Mouse (Mus musculus) cerebellum, adult 8-10 months (tissue): ENCODE measurements at regions not wholly inside any gene's neighbourhood (a gene's known extent, or its start where the extent isn't known, plus 50 kb on each side); places are given as distances from the start of the nearest gene placed in this dataset.

Experiments
- DNase-seq: peaks from one replicate; pipeline ENCODE4 v3.0.0; 2022

DNA sequence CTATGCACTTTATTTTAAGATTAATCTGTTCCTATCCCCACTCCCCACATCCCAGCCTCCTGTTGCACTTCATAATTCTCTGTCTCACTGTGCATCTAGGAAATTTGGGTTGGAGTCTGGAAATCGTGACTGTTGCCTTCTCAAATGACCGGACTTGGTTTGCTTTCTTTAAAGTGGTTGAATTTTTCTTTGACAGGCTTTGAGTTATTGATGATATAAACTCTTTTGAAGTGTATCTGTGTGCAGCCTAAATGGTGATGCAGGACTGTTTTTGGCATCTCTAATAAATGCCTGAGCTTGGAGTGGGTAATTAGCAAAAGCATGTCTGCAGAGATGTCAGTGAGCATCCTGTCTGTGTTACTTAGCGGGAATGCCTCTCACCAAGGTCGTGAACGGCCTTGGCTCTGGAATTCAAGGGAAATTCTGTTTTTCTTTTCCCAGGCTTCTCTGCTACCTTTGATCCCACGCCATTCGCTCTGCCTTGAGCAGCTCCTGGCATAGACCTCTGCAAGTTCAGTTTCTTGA is 292.8 kb upstream of the Igfbp3 start:
- DNase-seq = no peak

DNA sequence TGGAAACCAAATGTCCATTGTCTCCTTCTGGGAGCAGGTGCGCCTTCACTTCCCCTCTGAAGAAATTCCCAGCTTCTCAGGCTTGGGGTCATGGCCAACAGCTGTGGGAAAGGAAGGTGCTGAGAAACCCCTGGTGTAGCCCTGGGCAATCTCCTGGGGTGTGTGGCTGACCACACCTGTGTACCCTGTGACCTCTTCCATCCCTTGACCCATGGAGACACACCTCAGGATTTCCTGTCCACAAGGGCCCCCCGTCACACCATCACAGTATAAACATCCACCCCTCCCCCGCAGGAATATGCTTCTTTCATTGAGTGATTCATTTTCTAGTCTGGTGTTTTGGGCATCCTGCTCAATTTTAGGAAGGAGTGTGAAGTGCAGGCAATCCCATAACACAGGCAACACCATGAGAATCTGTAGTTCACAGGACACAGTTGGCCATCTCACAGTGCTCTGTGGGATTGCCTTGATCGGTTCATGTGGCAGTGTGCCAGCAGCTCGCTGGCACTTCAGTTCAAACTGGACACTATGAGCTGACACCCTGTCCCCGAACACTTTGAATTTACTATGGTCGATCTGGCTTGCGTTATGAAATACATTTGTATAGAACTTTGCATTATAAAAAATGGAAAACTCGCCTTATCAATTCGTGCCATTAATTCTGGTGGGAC is 291.1 kb upstream of the Igfbp3 start:
- no peak for DNase-seq

DNA sequence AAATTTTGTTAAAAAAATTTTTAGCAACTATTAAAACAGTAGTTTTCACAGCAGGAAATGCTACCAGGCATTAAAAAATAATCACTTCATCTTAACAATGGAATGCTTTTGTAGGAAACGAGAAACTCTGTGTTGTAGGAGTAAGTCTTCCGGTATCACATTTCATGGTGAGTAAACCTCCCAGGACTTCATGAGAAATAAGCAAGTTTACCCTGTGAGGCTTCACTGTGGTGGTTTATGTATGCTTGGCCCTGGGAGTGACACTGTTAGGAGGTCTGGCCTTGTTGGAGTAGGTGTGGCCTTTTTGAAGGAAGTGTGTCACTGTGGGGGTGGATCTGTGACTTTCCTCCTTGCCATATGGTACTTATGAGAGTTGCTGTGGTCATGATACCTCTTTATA is 289.0 kb upstream of the Igfbp3 start:
- DNase-seq = no peak

GRCm38 (mm10) chr11:7502045-7502444 is 288.3 kb upstream of the Igfbp3 start:
- no peak for DNase-seq

GRCm38 (mm10) chr11:7497803-7498202 is 284.1 kb upstream of the Igfbp3 start:
- no peak for DNase-seq

- DNase-seq = no peak
Measured at GRCm38 (mm10) chr11:7473832-7474545, 260.3 kb upstream of the Igfbp3 start.

DNA sequence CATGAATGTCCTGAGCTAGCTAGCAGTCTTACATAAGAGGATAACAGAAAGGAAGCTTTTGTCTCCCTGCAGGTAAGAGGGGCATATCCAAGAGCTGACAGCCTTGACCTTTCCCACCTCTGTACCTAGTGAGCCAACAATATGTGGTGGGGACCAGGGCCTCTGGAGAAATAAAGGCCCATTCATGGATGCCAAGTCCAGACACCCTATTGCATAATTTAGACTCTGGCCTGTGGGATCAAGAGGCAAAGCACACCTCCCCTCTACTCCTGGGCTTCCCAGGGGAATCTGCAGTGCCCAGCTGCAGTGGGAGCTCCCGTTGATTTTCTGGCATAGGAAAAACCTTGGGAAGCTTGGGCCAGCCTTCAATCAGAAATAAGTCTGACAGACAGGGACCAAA is 251.8 kb upstream of the Igfbp3 start:
- no peak for DNase-seq

DNA sequence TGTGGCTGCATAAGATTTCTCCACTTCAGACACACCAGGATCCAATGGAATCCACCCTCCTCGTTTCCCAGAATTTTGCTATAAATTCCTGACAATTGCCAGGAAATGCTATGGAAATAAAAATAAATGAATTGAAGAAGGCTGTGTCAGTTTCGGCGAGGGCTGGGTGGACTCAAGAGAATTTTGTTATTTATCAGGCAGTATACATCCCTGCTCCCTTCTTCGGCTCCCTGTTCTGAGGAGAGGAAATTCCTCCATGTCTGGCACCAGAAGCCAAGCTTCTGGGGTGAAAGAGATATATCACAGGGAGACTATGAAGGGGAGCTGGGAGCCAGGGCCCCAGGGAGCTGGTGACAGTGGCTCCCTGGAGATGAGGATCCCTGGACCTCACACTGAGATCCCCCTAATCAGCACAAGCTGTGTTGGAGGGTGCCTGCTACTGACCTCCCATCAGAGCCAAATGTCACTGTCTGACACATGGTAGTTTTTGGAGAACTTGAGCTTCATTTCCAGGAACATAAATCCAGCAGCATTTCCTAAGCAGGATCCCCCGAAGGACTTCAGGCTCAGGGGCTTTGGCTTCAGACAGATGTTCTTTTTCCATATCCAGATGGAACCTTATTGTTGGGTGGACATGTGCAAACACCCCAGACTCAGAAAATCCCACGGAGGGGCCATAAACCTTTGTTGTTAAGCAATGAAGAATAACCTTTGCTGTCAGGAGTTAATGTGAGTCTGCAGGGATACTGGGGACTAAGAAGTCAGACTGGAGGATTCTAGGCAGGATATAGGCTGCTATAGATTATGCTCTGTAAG is 248.4 kb upstream of the Igfbp3 start:
- no peak for DNase-seq

- DNase-seq = no peak
Measured at GRCm38 (mm10) chr11:7451756-7452155, 238.0 kb upstream of the Igfbp3 start.

DNA sequence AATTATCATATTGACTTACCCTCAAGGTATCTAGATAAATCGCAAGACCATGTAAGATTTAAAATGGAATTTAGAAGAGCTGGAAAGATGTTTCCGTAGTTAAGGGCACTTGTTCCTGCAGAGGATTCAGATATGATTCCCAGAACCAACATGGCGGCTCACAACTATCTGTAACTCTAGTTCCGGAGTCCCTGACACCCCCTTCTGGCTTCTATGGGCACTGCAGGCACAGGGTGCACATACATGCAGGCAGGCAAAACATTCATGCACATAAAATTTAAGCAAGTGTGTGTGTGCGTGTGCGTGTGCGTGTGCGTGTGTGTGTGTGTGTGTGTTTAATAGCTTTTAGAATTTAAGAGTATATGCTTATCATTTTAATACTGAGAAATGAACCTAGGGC is 230.8 kb upstream of the Igfbp3 start:
- no peak for DNase-seq

DNA sequence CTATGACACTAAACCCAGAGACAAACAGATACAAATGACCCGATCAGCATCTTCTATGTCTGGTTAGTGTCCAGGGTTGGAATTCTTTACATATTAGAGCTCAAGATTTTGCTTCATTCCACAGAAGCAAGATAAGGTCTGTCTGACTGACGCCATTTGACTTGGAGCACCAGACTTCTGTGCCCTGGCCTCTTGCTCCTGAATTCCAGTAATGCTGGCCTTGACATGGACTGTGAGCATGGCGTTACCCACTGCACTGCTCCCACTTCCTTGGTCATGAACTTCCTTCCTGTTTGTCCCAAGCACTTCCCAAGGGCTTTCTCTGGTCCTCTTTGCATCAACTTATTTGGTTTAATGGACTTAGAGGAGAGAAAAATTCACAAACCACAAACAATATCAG is 225.6 kb upstream of the Igfbp3 start:
- no peak for DNase-seq

GRCm38 (mm10) chr11:7434591-7434990 is 220.9 kb upstream of the Igfbp3 start:
- DNase-seq = no peak

- DNase-seq = no peak
Measured at GRCm38 (mm10) chr11:7427771-7428170, 214.0 kb upstream of the Igfbp3 start.

GRCm38 (mm10) chr11:7425233-7425632 is 211.5 kb upstream of the Igfbp3 start:
- DNase-seq = no peak

GRCm38 (mm10) chr11:7424082-7424471 is 210.4 kb upstream of the Igfbp3 start:
- no peak for DNase-seq

- no peak for DNase-seq
Measured at GRCm38 (mm10) chr11:7423276-7424081, 209.8 kb upstream of the Igfbp3 start.

GRCm38 (mm10) chr11:7412631-7413030 is 198.9 kb upstream of the Igfbp3 start:
- no peak for DNase-seq

GRCm38 (mm10) chr11:7408992-7409391 is 195.3 kb upstream of the Igfbp3 start:
- DNase-seq = no peak

GRCm38 (mm10) chr11:7404666-7405065 is 190.9 kb upstream of the Igfbp3 start:
- no peak for DNase-seq

- DNase-seq = no peak
Measured at GRCm38 (mm10) chr11:7371835-7372234, 158.1 kb upstream of the Igfbp3 start.

DNA sequence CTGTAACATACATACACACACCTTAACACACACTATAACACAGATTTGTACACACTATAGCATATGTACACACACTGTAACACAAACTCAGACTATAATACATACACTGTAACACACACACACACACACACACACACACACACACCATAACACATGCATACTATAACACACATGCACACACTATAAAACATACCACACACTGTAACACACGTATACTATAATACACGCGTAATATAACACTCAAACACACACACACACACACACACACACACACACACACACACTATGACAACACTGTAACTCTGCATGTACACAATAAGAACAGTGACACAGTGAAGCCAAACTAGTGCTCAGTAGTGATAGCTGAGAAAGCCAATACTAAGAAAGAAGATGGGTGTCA is 147.7 kb upstream of the Igfbp3 start:
- no peak for DNase-seq

- DNase-seq = no peak
Measured at GRCm38 (mm10) chr11:7348601-7349000, 134.9 kb upstream of the Igfbp3 start.

- DNase-seq = no peak
Measured at GRCm38 (mm10) chr11:7337826-7338225, 124.1 kb upstream of the Igfbp3 start.
